Mouse (Mus musculus) heart, adult 2 months (tissue): ENCODE results near the gene Spag17. TPM values are rescaled to one million over a fixed set of nuclear protein-coding genes. Genes with fewer than 3 reads are reported as not detected.

Source experiments
- DNase-seq, 2 experiments: peaks; one replicate each; pipeline ENCODE4 v3.0.0; 2021
- H3K27ac ChIP-seq: fragments of 200-600 bp; 2 replicates; pipeline ENCODE4 v1.8.1; 2022
- H3K27me3 ChIP-seq: fragments of 200-500 bp; 2 replicates; pipeline ENCODE4 v1.6.1; 2012; ENCODE audit warnings: mild to moderate bottlenecking, low read length, inconsistent platforms, mixed read lengths; ENCODE audit not compliant: control insufficient read depth, insufficient read depth
- H3K36me3 ChIP-seq: fragments of 200-500 bp; 2 replicates; pipeline ENCODE4 v1.6.1; 2012; ENCODE audit warnings: low read length, inconsistent platforms; ENCODE audit not compliant: control insufficient read depth, insufficient read depth
- H3K4me1 ChIP-seq: fragments of 200-500 bp; 2 replicates; pipeline ENCODE4 v1.6.1; 2011; ENCODE audit warnings: low read length; ENCODE audit not compliant: control insufficient read depth, insufficient read depth
- H3K4me3 ChIP-seq: fragments of 200-600 bp; 2 replicates; pipeline ENCODE4 v1.8.1; 2022
- H3K79me2 ChIP-seq: fragments of 200-500 bp; replicated peaks from 2 replicates; pipeline ENCODE4 v1.6.1; 2012; ENCODE audit warnings: mild to moderate bottlenecking, inconsistent platforms, low read length, moderate library complexity, mixed read lengths; ENCODE audit not compliant: control insufficient read depth, insufficient read depth
- H3K9ac ChIP-seq: fragments of 200-500 bp; 2 replicates; pipeline ENCODE4 v1.6.1; 2012; ENCODE audit warnings: low read depth, mild to moderate bottlenecking, control low read depth, inconsistent platforms, low read length, mixed read lengths
- CTCF ChIP-seq: fragments of 200-600 bp; IDR thresholded peaks from 2 replicates; pipeline ENCODE4 v1.8.1; 2022; ENCODE audit warnings: antibody characterized with exemption, mild to moderate bottlenecking, moderate library complexity
- EP300 ChIP-seq: fragments of 200-500 bp; IDR thresholded peaks from 2 replicates; pipeline ENCODE4 v1.6.1; 2011; ENCODE audit warnings: low read depth, low read length, control low read depth; ENCODE audit not compliant: insufficient read depth
- POLR2A ChIP-seq: fragments of 200-500 bp; IDR thresholded peaks from 2 replicates; pipeline ENCODE4 v1.6.1; 2011; ENCODE audit warnings: mild to moderate bottlenecking, low read depth, low read length, control low read depth; ENCODE audit not compliant: insufficient read depth
- WGBS: fragments of 180-500 bp; shearing (Covaris S2); methylation state at CpG from one replicate; pipeline ENCODE4 v1.1.7; 2018; 5-methylcytosine and 5-hydroxymethylcytosine counted together
- intact Hi-C: fragments of 180-260 bp; cut with DNase I; formaldehyde crosslinking; loops from one replicate; pipeline ENCODE4 v1.15.1; 2025
- polyA plus RNA-seq: library from polyadenylated mRNA; depleted of rRNA; stranded (reverse); fragments of >200 nt; gene quantifications from 2 replicates; pipeline ENCODE4 v1.2.3, GENCODE M21; 2012
- total RNA-seq, 2 experiments: library from RNA; stranded (reverse); gene quantifications; 2 replicates each; pipeline ENCODE4 v1.2.3; 2021

The Spag17 gene
- total and polyA plus RNA-seq, 3 experiments = 0.10 TPM; not detected in 2

- Histone ChIP-seq H3K27ac (no peak overlapping the region), H3K9ac (no peak overlapping the region), H3K79me2 (no peaks in the 10 kb centered on the region), H3K36me3 (no peaks in the 10 kb centered on the region), H3K4me3 (no peak overlapping the region), H3K4me1 (no peaks in the 10 kb centered on the region), H3K27me3 (no peaks in the 10 kb centered on the region)
- WGBS = 64% methylated on average over 2 of the region's 2 CpGs
- no peak for TF ChIP-seq EP300
- TF ChIP-seq CTCF = no peak
- no peak for TF ChIP-seq POLR2A
- DNase-seq = no peak
- intact Hi-C loops = no loop called here
Observed at GRCm38 (mm10) chr3:99966285-99966684, 81.1 kb downstream of the Spag17 start.

GRCm38 (mm10) chr3:99970766-99971165, 85.6 kb downstream of the Spag17 start:
- Histone ChIP-seq H3K27ac (no peak overlapping the region), H3K79me2 (no peaks in the 10 kb centered on the region), H3K4me3 (no peak overlapping the region), H3K9ac (no peak overlapping the region), H3K27me3 (no peaks in the 10 kb centered on the region), H3K36me3 (no peaks in the 10 kb centered on the region), H3K4me1 (no peaks in the 10 kb centered on the region)
- DNase-seq = no peak
- WGBS = 32% methylated on average over 5 of the region's 5 CpGs
- no peak for TF ChIP-seq POLR2A
- intact Hi-C loops = no loop called here

- Histone ChIP-seq H3K79me2 (no peaks in the 10 kb centered on the region), H3K27ac (no peak overlapping the region), H3K36me3 (no peaks in the 10 kb centered on the region), H3K27me3 (no peaks in the 10 kb centered on the region), H3K9ac (no peak overlapping the region), H3K4me3 (no peak overlapping the region), H3K4me1 (no peaks in the 10 kb centered on the region)
- DNase-seq = no peak
- intact Hi-C loops = no loop called here
- 54% methylated on average over 7 of the region's 7 CpGs for WGBS
- TF ChIP-seq EP300 (no peak), CTCF (no peak), POLR2A (no peak)
Observed at GRCm38 (mm10) chr3:99981046-99981445, 95.8 kb downstream of the Spag17 start.

- WGBS = 52% methylated on average over 1 of the region's 1 CpGs
- intact Hi-C loops = no loop called here
Observed at GRCm38 (mm10) chr3:100004676-100005075, 119.5 kb downstream of the Spag17 start.

GRCm38 (mm10) chr3:100009807-100010206, 124.6 kb downstream of the Spag17 start:
- no peak overlapping the region for H3K27ac ChIP-seq
- H3K27me3 ChIP-seq = no peaks in the 10 kb centered on the region
- H3K36me3 ChIP-seq = no peaks in the 10 kb centered on the region
- H3K79me2 ChIP-seq = no peaks in the 10 kb centered on the region
- DNase-seq = no peak
- H3K9ac ChIP-seq = no peak overlapping the region
- H3K4me3 ChIP-seq = no peak overlapping the region
- no peaks in the 10 kb centered on the region for H3K4me1 ChIP-seq
- intact Hi-C loops = no loop called here
- TF ChIP-seq POLR2A = no peak
- TF ChIP-seq EP300 = no peak
- no peak for TF ChIP-seq CTCF

More at GRCm38 (mm10) chr3:100004676-100005075, 119.5 kb downstream of the Spag17 start:
- H3K4me1 ChIP-seq = no peaks in the 10 kb centered on the region
- no peak overlapping the region for H3K4me3 ChIP-seq
- H3K79me2 ChIP-seq = no peaks in the 10 kb centered on the region
- no peaks in the 10 kb centered on the region for H3K27me3 ChIP-seq
- DNase-seq = no peak
- H3K27ac ChIP-seq = no peak overlapping the region
- no peak for TF ChIP-seq POLR2A
- TF ChIP-seq EP300 = no peak
- no peak for TF ChIP-seq CTCF
- H3K36me3 ChIP-seq = no peaks in the 10 kb centered on the region
- no peak overlapping the region for H3K9ac ChIP-seq

GRCm38 (mm10) chr3:100014110-100014509, 128.9 kb downstream of the Spag17 start:
- WGBS = 71% methylated on average over 1 of the region's 1 CpGs
- DNase-seq = no peak
- no peak overlapping the region for H3K27ac ChIP-seq
- no peaks in the 10 kb centered on the region for H3K27me3 ChIP-seq
- H3K4me3 ChIP-seq = no peak overlapping the region
- H3K36me3 ChIP-seq = no peaks in the 10 kb centered on the region
- TF ChIP-seq CTCF (no peak), EP300 (no peak), POLR2A (no peak)
- H3K4me1 ChIP-seq = no peaks in the 10 kb centered on the region
- no peak overlapping the region for H3K9ac ChIP-seq
- H3K79me2 ChIP-seq = no peaks in the 10 kb centered on the region
- intact Hi-C loops = no loop called here
